Mouse (Mus musculus) right cerebral cortex, postnatal 10 days (tissue): ENCODE results near the gene Kcnb1.

Experiments used
- DNase-seq, 2 experiments: peaks; one replicate each; pipeline ENCODE4 v3.0.0; 2021; ENCODE audit warnings: low spot score in 2 of 2

Kcnb1 gene

DNA sequence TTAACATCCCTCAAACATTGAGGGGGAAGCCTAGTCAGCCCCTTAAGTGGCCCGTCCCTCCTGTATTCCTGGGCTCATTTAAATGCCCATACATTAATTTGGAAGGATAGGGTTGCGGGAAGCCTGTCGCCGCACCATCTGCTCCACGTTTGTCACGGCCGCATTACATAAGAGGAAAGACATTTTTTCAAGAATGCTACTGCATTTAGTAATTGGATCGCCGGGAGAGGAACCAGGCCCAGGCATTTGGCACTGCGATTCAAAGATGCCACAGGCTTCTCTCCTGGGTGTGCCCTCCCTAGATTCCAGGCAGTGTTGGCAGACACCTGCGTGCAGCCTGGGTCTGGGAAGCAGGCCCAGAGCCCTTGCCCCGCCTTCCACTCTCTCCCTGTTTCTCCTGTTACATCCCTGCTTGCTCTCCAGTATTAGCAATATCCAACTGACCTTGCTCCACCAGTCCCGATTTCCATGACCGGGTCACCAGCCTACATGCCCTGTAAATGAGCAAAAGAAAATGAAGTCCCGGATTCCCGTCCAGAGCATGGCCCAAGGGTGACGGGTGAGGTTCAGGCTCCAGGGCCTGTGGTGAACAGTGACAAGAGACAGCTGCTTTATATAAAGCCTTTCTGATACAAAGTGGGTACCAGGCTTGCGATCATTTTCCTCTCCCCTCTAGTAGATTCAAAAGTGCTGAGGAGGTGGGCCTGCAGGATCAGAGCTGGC, 110.3 kb downstream of the Kcnb1 start:
- peak; percentile 78 to 85 for DNase-seq

DNA sequence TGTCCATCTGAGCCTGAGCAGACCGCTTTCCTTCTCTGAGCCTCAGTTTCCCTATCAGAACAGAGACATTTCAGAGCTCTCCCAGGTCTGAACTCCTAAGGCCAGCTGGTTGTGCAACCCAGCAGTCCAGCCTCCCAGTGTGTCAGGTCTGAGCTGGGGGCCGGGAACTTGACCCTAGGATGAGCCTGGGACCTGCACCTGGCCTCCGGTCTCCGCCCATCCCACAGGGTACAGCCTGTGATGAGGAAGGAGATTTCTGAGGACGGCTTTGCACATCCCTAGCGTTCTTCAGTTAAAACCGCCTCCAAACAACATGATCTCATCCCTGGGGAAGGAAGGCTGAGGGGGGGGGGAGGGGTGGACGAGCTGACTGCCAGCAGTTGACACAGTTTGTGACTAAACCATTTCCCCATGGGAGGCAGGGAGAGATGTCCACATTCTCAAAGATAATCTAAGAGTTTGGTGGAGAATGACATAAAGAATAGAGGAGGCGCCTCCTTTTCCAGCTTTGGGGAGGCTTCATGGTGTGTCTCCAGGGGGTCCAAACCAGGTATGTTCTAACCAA, 110.9 kb downstream of the Kcnb1 start:
- DNase-seq, result peak in 1 of 2 experiments; percentile 40

DNA sequence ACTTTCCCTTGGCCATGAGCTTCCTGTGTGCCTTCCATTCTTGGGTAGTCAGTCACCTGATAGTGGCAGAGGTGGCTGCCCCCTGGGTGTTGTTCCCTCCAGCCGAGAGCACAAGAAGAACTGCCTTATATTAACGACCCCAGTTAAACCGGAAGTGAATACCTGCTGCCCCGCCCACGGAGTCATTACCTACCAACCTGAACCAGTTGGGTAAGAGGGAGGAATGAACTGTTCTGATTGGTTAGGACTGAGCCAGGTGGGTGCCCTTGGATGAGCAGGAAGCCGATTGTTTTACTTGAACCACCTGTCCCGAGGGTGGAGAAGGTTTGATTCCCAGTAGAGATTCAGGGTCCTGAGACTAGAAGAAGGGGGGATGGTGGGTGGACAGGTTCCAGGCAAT, 111.5 kb downstream of the Kcnb1 start:
- no peak for DNase-seq

DNA sequence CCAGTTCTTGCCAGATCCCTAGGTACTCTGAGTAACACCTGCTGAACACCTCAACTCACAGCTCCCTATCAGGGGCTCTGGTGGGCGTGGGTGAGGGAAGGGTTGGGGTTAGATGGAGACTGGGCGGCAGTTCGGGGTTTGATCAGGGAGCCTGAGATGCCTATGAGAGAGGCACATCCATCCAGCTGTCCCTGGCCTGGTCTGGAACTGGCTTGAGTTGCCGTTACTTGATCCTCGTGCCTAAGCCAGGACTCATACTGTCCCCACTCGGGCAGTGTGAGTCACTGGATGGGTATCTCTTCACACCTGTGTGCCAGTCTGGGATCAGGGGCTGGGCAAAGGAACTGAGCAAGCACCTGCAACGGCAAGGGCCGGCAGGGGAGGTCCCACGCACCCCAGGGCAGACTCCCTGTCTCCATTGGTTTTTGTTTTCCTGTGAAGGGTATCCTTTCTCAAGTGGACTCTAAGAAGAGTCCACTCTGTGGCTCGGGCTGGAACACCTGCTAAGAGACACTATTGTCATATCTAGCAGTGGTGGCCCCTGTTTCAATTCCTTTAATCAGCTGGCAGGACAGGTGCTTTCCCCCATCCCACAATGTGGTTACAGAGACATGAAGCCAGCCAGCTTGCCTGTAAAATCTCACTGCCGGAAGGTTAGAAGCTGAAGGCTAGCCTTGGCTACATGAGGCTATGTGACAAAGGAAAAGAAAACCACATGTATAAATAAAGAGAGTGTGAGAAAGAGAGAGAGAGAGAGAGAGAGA, 112.6 kb downstream of the Kcnb1 start:
- no peak for DNase-seq

DNA sequence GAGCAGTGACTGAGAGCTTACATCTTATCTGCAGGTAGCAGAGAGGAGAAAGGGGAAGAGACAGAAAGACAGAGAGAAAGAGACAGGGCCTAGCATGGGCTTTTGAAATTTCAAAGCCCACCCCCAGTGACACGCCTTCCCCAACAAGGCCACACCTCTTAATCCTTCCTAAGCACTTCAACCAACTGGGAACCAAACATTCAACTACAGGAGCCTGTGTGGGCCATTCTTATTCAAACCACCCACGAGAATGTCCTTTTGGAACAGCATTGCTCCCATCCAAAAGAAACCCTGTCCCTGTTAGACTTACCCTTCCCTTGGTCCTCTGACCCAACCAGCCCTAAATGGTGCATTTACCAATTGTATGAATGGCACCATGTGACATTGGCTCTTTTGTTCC, 113.2 kb downstream of the Kcnb1 start:
- no peak for DNase-seq

DNA sequence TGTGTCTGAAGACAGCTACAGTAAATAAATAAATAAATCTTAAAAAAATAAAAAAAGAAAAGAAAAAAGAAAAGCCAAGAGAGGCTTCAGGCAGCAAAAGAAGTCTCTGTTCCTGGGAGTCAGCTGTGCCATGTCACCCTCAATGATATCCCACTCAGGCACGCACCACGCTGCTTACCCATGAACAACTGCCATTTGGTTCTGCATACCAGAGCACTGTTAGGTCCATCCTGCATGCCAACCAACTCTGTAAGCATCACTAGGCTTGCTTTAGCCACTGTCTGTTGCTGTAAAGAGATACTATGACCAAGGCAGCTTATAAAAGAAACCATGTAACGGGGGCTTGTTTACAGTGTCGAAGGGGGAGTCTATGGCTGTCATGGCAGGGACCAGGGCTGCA, 113.6 kb downstream of the Kcnb1 start:
- no peak for DNase-seq

DNA sequence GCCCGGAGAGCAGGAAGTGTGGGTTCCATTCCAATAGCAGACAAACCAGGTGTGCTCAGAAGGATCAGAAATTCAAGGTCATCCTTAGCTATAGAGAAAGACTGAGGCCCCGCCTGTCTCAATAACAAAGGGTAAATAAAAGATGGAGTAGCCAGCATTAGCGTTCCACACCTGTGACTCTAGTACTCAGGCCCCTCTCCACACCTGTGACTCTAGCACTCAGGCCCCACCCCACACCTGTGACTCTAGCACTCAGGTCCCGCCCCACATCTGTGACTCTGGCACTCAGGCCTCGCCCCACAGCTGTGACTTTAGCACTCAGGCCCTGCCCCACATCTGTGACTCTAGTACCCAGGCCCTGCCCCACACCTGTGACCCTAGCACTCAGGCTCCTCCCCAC, 115.4 kb downstream of the Kcnb1 start:
- DNase-seq, result no peak

DNA sequence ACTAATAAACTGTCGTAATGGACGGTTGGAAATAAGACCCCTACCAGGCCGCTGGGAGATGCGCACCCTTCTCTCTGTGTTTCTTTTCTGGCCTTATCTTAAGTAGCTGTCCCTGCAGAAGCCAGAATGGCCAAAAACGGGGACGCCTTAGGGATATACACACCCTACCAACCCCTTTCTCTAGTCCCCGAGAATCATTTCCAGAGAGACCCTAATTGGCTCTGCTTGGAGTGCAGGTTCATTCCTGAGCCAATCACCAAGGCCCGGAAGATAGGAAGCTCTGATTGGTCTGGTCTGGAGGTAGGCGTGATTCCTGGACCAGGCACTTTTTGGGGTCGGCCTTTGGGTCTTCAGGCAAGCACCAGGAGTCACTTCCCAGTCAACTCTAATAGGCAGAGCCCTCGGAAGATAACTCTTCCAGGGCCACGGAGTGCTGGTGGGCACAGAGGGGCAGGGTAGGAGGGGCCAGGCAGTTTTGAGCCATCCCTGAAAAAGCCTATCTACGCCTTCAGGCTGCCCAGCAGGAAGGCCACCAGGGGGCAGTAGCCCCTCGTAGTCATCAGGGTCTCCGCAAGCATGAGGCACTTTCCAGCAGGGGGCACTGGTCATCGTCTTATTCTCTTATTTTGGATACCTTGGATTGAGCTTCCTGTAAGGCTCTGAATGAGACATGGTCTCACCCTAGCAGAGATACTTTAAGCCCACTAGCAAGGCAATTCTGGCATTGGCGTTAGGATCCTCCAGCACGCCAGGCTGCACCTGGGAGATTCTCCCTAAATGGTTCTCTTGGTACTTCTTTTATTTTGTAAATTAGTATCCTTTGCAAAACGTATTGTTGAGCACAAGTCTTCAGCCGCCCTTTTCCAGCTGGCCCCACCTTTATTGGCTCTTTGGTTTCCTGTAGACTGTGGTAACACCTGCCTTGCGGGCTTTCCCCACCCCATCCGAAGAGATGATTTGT, 118.0 kb downstream of the Kcnb1 start:
- peak; percentile 96 to 98 for DNase-seq

DNA sequence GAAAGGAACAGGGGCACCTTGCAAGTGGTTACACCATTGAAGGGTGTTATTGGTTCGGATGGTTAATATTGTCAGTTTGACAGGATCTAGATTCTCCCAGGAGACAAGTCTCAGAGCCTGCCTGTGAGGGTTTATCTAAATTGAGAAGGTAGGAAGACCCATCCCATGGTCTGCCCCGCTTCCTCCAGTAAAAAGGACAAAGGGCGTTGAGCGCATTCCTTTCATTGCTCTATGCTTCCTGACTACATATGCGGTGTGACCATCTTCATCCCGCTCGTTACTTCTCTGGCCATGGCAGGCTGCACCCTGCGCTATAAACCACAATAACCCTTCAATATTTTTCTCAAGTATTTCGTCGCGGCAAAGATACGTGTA, 118.7 kb downstream of the Kcnb1 start:
- DNase-seq, result no peak

DNA sequence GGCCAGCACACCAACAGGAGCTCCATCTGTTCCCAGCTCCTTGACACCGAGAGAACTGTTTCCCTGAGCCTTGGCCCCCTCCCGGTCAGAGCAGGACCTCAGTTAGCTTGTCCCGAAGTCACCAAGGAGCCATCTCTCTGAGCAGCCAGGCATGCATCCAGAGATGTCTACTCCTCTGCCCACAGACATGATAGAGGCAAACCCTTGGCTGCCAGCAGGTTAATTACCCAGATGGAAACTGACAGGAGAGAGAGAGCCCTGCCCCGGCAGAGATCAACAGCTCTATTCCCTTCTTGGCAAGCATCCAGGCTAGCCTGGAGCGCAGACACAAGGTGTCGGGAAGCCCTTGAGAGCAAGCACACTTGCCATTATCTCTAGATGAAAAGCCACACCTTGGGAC, 119.6 kb downstream of the Kcnb1 start:
- DNase-seq, result no peak

DNA sequence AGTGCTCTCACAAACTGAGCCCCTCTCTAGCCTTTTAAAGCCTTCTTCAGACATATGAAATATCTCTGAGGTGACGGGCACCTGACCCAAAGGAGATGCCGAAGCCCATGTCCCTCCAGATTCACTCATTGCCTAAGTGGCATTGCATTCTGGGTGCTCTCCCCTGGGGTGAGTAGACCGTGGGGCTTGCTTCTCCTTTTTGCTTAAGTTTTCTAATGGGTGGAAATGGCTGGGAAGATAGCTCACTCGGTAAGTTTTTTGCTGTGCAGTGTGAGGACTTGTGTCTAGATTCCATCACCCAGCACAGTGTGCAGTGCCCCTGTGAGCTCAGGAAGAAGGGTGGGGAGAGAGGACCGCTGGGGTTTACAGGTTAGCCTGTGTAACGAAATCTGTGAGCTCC, 122.4 kb downstream of the Kcnb1 start:
- DNase-seq, result no peak

DNA sequence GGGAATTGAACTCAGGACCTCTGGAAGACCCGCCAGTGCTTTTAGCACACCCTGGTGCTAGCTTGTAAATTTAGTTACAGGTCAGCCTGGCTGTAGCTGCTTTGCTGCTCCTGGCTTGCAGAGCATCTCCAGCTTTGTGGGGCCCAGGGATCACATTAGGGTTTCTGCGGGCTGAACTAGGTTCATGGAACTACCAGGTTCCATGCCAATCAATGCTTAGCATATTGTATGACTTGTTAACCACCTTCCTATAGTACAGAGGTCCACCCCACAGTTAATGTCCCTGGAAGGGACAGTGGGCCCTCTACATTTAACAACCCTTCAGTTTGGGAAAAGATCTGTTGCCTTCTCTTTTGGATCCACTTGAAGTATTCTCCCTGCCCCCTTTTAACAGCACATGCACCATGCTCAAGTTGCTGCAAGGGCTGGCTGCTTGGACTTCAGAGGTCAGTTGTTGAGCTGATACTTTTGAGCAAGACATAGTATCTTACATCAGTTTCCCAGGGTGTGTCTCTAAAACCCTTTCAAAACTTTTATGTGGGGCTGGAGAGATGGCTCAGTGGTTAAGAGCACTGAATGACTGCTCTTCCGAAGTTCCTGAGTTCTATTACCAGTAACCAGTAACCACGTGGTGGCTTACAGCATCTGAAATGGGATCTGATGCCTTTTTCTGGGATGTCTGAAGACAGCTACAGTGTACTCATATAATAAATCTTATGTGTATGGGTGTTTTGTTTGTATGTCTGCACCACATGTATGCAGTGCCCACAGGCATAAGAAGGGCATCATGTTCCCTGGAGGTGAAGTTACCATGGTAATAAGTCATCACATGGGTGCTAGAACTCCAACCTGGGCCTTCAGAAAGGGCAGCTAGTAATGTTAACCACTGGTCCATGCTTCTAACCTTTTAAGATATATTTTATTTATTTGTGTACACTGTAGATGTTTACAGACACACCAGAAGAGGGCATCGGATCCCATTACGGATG, 123.1 kb downstream of the Kcnb1 start:
- no peak for DNase-seq

DNA sequence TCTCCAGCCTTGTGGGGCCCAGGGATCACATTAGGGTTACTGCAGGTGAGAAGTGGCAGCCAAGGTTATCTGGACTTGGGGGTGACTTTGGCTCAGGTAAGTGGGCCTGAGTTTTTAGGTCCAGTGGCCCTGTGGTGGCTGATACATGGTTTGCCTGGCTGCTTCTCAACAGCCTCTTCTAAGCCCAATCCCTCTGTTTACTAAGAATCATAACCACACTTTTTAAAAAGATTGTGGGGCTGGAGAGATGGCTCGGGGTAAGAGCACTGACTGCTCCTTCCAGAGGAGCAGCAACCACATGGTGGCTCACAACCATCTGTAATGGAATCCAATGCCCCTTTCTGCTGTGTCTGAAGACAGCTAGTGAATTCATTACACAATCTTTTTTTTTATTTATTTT, 123.9 kb downstream of the Kcnb1 start:
- DNase-seq, result no peak

DNA sequence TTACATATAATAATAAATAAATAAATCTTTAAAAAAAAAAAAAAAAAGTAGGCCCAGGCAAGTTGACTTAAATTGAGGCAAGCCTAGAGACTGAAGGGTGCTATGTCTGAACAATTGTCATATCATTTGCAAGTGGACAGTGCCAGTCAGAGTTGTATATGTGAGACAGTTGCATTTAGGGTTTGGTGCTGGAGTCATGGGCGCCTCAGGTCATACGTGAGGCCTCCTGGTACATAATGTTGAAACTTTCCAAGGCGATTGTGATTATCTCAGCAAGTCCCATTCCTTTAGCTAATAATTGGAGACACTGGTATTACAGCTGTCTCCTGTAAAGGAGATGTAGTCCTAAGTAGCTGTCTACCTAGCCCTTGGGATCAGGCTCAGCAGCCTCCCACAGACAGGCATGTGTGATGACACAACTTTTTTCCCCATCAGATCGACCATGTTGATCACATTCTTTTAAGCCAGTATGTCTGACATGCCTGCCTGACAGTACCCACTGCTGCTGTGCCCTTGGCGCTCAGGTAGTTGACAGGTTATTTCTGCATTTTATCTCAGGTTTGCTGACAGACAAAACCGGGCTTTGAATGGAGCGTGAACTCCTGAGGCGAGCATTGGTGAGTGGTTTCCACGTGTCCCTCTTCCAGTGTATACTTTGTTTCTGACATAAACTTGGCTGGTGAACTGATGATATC, 125.2 kb downstream of the Kcnb1 start:
- DNase-seq, result no peak

DNA sequence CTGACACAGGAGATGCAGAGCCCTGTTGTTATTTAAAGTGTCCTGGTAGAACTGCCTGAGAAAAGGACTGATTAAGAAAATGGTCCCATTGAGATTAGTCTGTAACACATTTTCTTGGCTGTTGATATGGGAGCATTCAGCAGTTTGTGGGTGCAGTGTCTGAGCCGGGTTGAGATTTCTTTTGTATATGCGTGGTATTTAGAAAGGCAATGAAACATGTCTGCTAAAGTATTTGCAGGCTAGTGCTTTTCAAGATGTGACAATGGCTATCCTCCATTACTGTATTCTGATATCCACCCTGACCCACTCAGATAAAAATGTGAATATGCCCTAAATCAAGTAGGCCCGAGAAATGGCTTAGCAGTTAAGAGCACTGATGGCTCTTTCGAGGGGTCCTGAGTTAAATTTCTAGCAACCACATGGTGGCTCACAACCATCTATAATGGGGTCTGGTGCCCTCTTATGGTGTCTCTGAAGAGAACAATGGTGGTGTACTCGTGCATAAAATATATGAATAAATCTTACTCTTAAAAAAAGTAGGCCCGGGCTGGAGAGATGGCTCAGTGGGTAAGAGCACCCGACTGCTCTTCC, 126.0 kb downstream of the Kcnb1 start:
- no peak for DNase-seq

DNA sequence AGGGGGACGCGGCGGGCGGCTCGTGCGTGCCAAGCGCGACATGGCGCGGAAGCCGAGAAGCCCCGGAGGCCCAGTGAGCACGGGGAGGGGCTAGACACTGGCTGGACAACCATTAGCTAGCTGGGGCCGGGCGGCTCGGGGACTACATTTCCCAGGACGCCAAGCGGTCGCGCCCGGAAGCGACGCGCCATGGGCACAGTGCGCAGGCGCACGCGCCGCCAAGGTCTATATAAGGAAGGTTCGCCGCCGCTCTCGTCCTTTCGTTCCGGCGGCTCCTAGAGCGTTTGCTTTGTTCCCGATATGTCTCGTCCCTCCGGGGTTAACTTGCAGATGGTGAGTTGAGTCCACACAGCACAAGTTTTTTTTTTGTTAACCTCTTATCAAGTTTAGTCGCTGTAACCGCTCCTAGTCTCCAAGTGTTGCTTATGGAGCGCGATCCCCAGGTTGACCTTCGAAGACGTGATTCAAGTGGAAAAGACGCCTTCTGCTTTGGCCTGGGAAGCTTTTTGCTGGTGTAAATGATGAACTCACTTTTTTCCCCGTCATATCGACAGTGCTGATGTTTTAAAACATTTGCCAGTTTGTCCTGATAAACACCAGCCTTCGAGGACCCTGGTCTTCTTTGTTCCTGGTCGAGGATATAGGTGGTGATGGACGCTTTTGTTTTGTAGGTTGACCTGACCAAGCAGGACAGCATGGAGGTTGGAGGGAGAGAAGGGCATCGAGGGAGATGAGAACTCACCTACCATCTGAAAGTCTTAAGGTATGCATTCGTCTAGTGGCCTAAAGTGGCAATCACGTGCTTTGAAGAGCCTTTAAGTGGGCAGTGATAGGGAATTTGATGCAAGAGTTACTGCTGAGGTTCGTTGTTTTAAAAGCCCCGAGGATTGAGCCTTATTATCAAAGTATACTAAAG, 126.7 kb downstream of the Kcnb1 start, which contains the start of gene Znfx1:
Gene Znfx1 (minus strand): TSS at position 51 of the 916 bp plus-strand sequence.
- peak; percentile 97 to 98 for DNase-seq

DNA sequence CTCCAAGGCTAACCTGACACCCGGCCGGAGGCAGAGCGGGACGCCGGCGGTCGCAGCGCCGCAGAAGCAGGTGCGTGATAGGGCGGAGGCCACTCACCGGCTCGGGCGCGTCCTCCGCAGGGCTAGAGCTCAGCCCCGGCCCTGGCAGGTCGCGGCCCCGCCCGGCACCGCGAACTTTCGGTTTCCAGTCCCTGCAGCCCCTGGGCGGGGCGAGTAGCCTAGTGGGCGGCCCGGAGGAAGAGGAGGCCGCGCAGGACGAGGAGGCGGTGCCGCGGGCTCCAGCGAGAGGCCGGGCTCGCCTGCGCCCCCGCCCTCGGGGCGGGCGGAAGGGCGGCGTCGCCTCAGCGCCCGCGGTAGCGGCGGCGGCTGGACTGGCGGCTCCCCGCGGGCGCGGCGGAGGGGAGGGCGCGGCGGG, 127.5 kb downstream of the Kcnb1 start:
- DNase-seq, result peak; percentile 91 to 92

DNA sequence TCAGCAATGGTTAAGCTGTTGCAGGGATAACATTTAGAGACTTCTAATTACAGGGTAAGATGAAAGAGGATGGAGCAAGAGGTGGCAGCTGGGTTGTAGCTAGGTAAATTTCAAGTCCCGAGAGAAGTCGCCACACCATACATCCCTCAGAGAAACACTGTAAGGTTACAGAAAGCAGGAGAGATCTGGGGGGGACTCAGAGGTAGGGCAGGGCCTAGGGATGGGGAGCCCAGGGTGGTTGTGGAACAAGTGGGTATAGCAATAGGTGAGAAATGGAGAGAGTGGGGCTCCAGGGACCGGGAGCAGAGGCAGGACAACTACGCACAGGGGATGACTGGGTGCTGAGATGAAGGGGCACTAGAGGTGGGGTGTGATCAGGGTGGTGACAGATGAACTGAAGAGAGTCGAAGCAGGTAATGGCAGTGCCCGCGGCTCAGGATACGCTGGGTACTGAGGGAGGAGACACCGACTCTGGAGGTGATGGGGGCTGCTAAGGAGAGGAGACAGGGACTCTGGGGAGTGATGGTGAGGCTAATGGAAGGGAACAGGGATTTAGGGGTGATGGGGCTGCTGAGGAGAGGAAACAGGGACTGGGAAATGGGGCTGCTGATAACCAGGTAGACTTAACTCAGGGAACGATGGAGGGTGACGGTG, 128.4 kb downstream of the Kcnb1 start:
- DNase-seq, result no peak
